Mouse (Mus musculus): ENCODE results near the gene Gprasp2. TPM values are rescaled to one million over a fixed set of nuclear protein-coding genes. Genes with fewer than 3 reads are reported as not detected.
"Not testable (repeated sequence)": the region's sequence is repeated elsewhere in the genome, so short reads cannot be mapped to it uniquely, and the experiment has no call there.

Gene Gprasp2
- polyA plus RNA-seq (2014; fragmentation: Nextera tagmentation; extraction: Ambion mirVana): 183 and 196 TPM in 2 replicates

DNA sequence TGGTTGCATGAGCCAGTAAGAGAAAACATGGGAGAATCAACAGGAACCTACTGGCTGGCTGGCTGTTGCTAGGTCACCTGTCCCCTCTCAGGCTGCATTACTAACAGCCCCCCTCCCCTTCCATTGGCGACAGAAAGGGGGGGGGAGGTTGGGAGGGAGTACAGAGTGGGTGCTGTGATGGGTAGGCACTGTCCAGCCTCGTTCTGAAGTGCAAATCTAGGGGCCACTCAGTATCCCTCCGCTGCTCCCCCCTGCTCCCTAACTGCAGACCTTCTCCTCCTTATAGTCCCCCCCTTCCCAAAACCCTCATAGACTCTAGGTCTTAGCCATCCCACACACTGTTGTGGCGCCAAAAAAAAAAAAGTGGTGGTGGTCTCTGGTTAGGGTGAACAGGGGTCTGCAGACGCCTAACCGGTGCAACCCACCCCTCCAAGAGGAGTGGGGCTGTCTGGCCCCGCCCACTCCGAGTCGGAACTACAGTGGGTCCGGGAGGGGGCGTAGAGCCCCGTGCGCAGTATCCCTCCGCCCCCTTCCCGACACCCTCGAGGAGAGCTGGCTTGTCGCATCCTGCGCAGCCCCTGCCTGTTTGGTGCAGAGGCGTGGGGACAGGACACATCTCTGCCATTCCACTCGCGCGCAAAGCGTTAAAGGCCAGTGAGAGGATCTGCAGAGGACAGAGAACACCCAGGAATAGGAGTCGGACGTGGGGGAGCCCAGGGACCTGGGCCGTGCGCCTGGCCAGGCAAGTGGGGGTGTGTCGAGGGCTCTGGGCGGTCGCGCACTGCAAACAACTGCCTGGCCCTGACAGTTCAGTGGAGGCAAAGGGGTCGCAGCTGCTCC is at the start of gene Gprasp2:
Gprasp2 (plus strand) TSS at position 514 of the 840 bp plus-strand sequence.
- 18% methylated on average over 26 of the region's 32 CpGs for WGBS
- Histone ChIP-seq H3K27ac (ENCODE audit: low read depth, low read length) (peak within 1 kb of the TSS; percentile 50), H3K4me2 (ENCODE audit: low read depth, low read length) (peak within 1 kb of the TSS; percentile 48), H3K4me3 (ENCODE audit: low read depth, low read length) (peak within 1 kb of the TSS; percentile 49), H3K9ac (replicated peaks; ENCODE audit: low read depth, low read length) (peak within 1 kb of the TSS; percentile 59)
- not testable (repeated sequence) for H3K9me3 ChIP-seq (ENCODE audit: control insufficient read depth, low read length); H3K36me3 ChIP-seq (ENCODE audit: control insufficient read depth, insufficient read depth, low read length); H3K4me1 ChIP-seq (ENCODE audit: control insufficient read depth, insufficient read depth, low read length); H3K27me3 ChIP-seq (ENCODE audit: control insufficient read depth, insufficient read depth, low read length)
- peak; percentile 93 for ATAC-seq (ENCODE audit: low read depth)

DNA sequence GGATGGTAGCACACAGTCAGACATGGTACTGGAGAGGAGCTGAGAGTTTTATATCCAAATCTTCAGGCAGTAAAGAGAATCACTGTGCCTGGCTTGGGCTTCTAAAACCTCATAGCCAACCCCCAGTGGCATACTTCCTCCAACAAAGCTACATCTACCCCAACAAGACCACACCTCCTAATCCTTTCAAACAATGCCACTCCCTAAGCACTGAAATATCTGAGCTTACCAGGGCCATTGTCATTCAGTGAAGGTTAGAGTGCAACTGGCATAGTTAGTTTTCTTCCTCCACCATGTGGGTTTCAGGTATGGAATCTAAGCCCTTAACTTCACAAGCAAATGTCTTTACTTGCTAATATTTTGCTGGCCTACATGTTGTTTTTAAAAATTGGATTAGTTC is 47.3 kb upstream of the Gprasp2 start:
- Histone ChIP-seq H3K36me3 (ENCODE audit: control insufficient read depth, insufficient read depth, low read length) (no peaks in the 10 kb centered on the region), H3K4me3 (ENCODE audit: low read depth, low read length) (no peak overlapping the region), H3K27me3 (ENCODE audit: control insufficient read depth, insufficient read depth, low read length) (no peaks in the 10 kb centered on the region), H3K27ac (ENCODE audit: low read depth, low read length) (no peak overlapping the region), H3K9ac (replicated peaks; ENCODE audit: low read depth, low read length) (no peak overlapping the region), H3K4me2 (ENCODE audit: low read depth, low read length) (no peak overlapping the region), H3K9me3 (ENCODE audit: control insufficient read depth, low read length) (no peaks in the 10 kb centered on the region), H3K4me1 (ENCODE audit: control insufficient read depth, insufficient read depth, low read length) (no peaks in the 10 kb centered on the region)
- ATAC-seq (ENCODE audit: low read depth): no peak

DNA sequence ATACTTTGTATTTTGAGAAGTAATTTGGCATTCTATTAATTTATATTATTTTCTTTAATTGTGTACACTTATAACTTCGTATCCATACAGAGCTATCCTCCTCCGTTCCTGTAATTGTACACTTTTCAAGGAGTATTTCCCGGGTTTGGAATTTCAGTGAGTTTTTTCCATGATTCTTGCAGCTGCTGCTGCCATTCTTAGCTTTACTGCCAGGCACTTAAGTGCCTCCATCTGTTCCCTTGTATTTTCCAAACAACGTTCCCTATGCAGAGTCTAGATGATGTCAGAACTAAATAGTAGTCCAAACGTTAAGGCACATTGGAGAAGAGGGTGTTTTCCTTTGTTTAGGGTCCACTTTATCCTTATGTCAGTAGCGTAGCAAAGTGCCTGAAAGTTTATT is 46.5 kb upstream of the Gprasp2 start:
- Histone ChIP-seq H3K4me3 (ENCODE audit: low read depth, low read length) (no peak overlapping the region), H3K4me1 (ENCODE audit: control insufficient read depth, insufficient read depth, low read length) (no peaks in the 10 kb centered on the region), H3K9me3 (ENCODE audit: control insufficient read depth, low read length) (no peaks in the 10 kb centered on the region), H3K27me3 (ENCODE audit: control insufficient read depth, insufficient read depth, low read length) (no peaks in the 10 kb centered on the region), H3K4me2 (ENCODE audit: low read depth, low read length) (no peak overlapping the region), H3K36me3 (ENCODE audit: control insufficient read depth, insufficient read depth, low read length) (no peaks in the 10 kb centered on the region), H3K27ac (ENCODE audit: low read depth, low read length) (no peak overlapping the region), H3K9ac (replicated peaks; ENCODE audit: low read depth, low read length) (no peak overlapping the region)
- 75% methylated on average over 6 of the region's 6 CpGs for WGBS
- ATAC-seq (ENCODE audit: low read depth): no peak

DNA sequence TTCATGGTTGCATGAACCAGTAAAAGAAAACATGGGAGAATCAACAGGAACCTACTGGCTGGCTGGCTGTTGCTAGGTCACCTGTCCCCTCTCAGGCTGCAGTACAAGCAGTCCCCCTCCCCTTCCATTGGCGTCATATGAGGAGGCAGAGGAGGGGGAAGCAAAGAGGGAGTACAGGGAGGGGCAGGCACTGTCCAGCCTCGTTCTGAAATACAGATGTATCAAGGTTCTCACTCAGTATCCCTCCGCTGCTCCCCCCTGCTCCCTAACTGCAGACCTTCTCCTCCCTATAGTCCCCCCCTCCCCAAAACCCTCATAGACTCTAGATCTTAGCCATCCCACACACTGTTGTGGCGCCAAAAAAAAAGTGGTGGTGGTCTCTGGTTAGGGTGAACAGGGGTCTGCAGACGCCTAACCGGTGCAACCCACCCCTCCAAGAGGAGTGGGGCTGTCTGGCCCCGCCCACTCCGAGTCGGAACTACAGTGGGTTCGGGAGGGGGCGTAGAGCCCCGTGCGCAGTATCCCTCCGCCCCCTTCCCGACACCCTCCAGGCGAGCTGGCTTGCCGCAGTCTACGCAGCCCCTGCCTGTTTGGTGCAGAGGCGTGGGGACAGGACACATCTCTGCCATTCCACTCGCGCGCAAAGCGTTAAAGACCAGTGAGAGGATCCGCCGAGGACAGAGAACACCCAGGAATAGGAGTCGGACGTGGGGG is 43.1 kb upstream of the Gprasp2 start:
- 17% methylated on average over 24 of the region's 27 CpGs for WGBS
- not testable (repeated sequence) for H3K36me3 ChIP-seq (ENCODE audit: control insufficient read depth, insufficient read depth, low read length); H3K4me1 ChIP-seq (ENCODE audit: control insufficient read depth, insufficient read depth, low read length); H3K9me3 ChIP-seq (ENCODE audit: control insufficient read depth, low read length); H3K27me3 ChIP-seq (ENCODE audit: control insufficient read depth, insufficient read depth, low read length)
- peak overlapping the region; percentile 52 for H3K4me3 ChIP-seq (ENCODE audit: low read depth, low read length)
- H3K27ac ChIP-seq (ENCODE audit: low read depth, low read length): peak overlapping the region; percentile 79
- peak; percentile 93 for ATAC-seq (ENCODE audit: low read depth)
- H3K4me2 ChIP-seq (ENCODE audit: low read depth, low read length): peak overlapping the region; percentile 20; the same call in 1 of the 2 replicates
- peak overlapping the region; percentile 63 for H3K9ac ChIP-seq (replicated peaks; ENCODE audit: low read depth, low read length)

- H3K36me3 ChIP-seq (ENCODE audit: control insufficient read depth, insufficient read depth, low read length); H3K27me3 ChIP-seq (ENCODE audit: control insufficient read depth, insufficient read depth, low read length); H3K4me1 ChIP-seq (ENCODE audit: control insufficient read depth, insufficient read depth, low read length); H3K9me3 ChIP-seq (ENCODE audit: control insufficient read depth, low read length): not testable (repeated sequence)
- Histone ChIP-seq H3K9ac (replicated peaks; ENCODE audit: low read depth, low read length) (peak overlapping the region; percentile 63), H3K27ac (ENCODE audit: low read depth, low read length) (peak overlapping the region; percentile 79), H3K4me3 (ENCODE audit: low read depth, low read length) (peak overlapping the region; percentile 52), H3K4me2 (ENCODE audit: low read depth, low read length) (peak overlapping the region; percentile 43)
- ATAC-seq (ENCODE audit: low read depth): peak; percentile 11
- WGBS: 11% methylated on average over 18 of the region's 26 CpGs
These were observed 42.3 kb upstream of the Gprasp2 start for GRCm38 (mm10) chrX:135796305-135797211.

- peak; percentile 1; the same call in 1 of the 2 replicates for ATAC-seq (ENCODE audit: low read depth)
- Histone ChIP-seq H3K27ac (ENCODE audit: low read depth, low read length) (peak within 1 kb of the TSS; percentile 79), H3K4me3 (ENCODE audit: low read depth, low read length) (peak within 1 kb of the TSS; percentile 52), H3K9ac (replicated peaks; ENCODE audit: low read depth, low read length) (peak within 1 kb of the TSS; percentile 63), H3K4me2 (ENCODE audit: low read depth, low read length) (peak within 1 kb of the TSS; percentile 43)
- 0% methylated on average over 3 of the region's 5 CpGs for WGBS
- not testable (repeated sequence) for H3K9me3 ChIP-seq (ENCODE audit: control insufficient read depth, low read length); H3K4me1 ChIP-seq (ENCODE audit: control insufficient read depth, insufficient read depth, low read length); H3K36me3 ChIP-seq (ENCODE audit: control insufficient read depth, insufficient read depth, low read length); H3K27me3 ChIP-seq (ENCODE audit: control insufficient read depth, insufficient read depth, low read length)
These were observed 41.6 kb upstream of the Gprasp2 start, which contains the start of gene Bhlhb9 for GRCm38 (mm10) chrX:135797212-135797644. Gene Bhlhb9 (plus strand): TSS chrX:135797594.

GRCm38 (mm10) chrX:135804149-135804548 is 34.7 kb upstream of the Gprasp2 start:
- H3K4me3 ChIP-seq (ENCODE audit: low read depth, low read length): no peak overlapping the region
- WGBS: 96% methylated on average over 3 of the region's 3 CpGs

DNA sequence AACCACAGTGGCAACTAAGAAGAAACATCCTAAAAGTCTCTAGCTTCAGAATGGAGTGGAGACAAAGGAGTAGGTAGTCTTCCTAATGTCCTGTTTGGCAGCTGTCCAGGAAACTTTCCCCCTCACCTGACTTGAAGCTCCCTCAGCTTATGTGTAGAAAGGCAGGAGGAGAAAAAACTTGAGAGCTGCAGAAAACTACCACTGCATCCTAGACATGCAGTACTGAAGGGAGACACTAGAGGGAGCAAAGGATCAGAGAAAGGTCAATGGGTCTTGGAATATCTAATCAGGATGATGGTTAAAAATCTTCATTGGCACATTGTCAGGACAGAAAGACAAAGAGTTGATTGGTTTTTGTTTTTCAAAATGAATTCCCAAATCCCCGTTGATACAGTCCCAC is 33.1 kb upstream of the Gprasp2 start:
- no peak overlapping the region for H3K4me2 ChIP-seq (ENCODE audit: low read depth, low read length)
- H3K36me3 ChIP-seq (ENCODE audit: control insufficient read depth, insufficient read depth, low read length): no peaks in the 10 kb centered on the region
- 18% methylated on average over 1 of the region's 1 CpGs for WGBS
- no peaks in the 10 kb centered on the region for H3K27me3 ChIP-seq (ENCODE audit: control insufficient read depth, insufficient read depth, low read length)
- H3K4me3 ChIP-seq (ENCODE audit: low read depth, low read length): no peak overlapping the region
- no peak; the same call in 1 of the 2 replicates for ATAC-seq (ENCODE audit: low read depth)
- no peak overlapping the region for H3K9ac ChIP-seq (replicated peaks; ENCODE audit: low read depth, low read length)
- no peaks in the 10 kb centered on the region for H3K9me3 ChIP-seq (ENCODE audit: control insufficient read depth, low read length)
- H3K27ac ChIP-seq (ENCODE audit: low read depth, low read length): no peak overlapping the region
- H3K4me1 ChIP-seq (ENCODE audit: control insufficient read depth, insufficient read depth, low read length): no peaks in the 10 kb centered on the region

More at GRCm38 (mm10) chrX:135804149-135804548, 34.7 kb upstream of the Gprasp2 start:
- H3K27me3 ChIP-seq (ENCODE audit: control insufficient read depth, insufficient read depth, low read length): no peaks in the 10 kb centered on the region
- H3K9ac ChIP-seq (replicated peaks; ENCODE audit: low read depth, low read length): no peak overlapping the region
- H3K27ac ChIP-seq (ENCODE audit: low read depth, low read length): no peak overlapping the region
- H3K9me3 ChIP-seq (ENCODE audit: control insufficient read depth, low read length): no peaks in the 10 kb centered on the region
- ATAC-seq (ENCODE audit: low read depth): no peak; the same call in 1 of the 2 replicates
- no peaks in the 10 kb centered on the region for H3K4me1 ChIP-seq (ENCODE audit: control insufficient read depth, insufficient read depth, low read length)
- H3K36me3 ChIP-seq (ENCODE audit: control insufficient read depth, insufficient read depth, low read length): 0 out of 2 replicates have a peak, but pooled peaks cover 2% of the 10 kb centered on the region
- no peak overlapping the region for H3K4me2 ChIP-seq (ENCODE audit: low read depth, low read length)

Data from neural tube, embryonic 14.5 days (tissue).